Mouse (Mus musculus): ENCODE data around the gene Ntf3.

GRCm38 (mm10) chr6:126141472-126141871 lies 25.2 kb downstream of the Ntf3 start:
- no peak for TF ChIP-seq CTCF (IDR thresholded peaks at IDR 0.05)
- TF ChIP-seq EP300 (IDR thresholded peaks at IDR 0.05): no peak

Measured in lung, postnatal 0 days (tissue).